Mouse (Mus musculus): ENCODE results near the gene Ovol3.

GRCm38 (mm10) chr7:30211025-30211424, 24.5 kb downstream of the Ovol3 start:
- TF ChIP-seq CTCF (IDR thresholded peaks at IDR 0.05; ENCODE audit: low read depth, low read length) (no peak), POLR2A (IDR thresholded peaks at IDR 0.05; ENCODE audit: borderline replicate concordance, low read depth, low read length) (no peak)
